Mouse (Mus musculus): ENCODE data around the gene Slc36a2.

GRCm38 (mm10) chr11:55179856-55180255 lies 5.0 kb downstream of the Slc36a2 start:
- TF ChIP-seq CTCF (IDR thresholded peaks at IDR 0.05; ENCODE audit: low read depth) (no peak), EP300 (IDR thresholded peaks at IDR 0.05; ENCODE audit: low read depth) (no peak)
